Mouse (Mus musculus) retina, postnatal 7 days (tissue): Measurements from ENCODE around the gene Cdc45.

Experiments
- DNase-seq: peaks from one replicate; pipeline ENCODE4 v3.0.0-alpha.2; 2012; ENCODE audit warnings: low read depth, low spot score

The Cdc45 gene

DNA sequence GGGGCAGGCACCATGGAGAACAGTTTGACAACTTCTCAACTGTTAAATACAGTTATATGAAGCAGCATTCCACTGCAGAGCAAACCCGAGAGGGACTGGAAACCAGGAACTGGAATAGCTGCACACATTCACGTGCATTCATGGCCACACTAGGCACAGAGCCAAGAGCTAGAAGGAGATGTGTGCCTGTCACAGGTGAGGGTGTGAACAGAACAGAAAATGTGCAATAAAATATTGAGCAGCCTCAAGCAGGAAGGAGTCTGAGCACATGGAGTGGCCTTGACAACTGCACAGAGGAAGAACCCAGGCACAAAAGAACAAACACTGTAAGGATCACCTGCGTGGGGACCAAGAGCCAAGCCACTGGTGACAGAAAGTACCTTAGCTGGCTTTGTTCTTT, 81.1 kb downstream of the Cdc45 start:
- no peak for DNase-seq
